Mouse (Mus musculus): ENCODE data around the gene Morn3. TPM values are rescaled to one million over a fixed set of nuclear protein-coding genes. Genes with fewer than 3 reads are reported as not detected.

Gene Morn3
- polyA plus RNA-seq, 1 experiment from 2014 or later: not detected

- WGBS (ENCODE audit: insufficient replicate concordance): 50% methylated on average over 5 of the region's 5 CpGs
- no peak for ATAC-seq
These were observed 55.3 kb downstream of the Morn3 start for GRCm38 (mm10) chr5:122991350-122992004.

GRCm38 (mm10) chr5:122990411-122991160, 56.2 kb downstream of the Morn3 start:
- peak; percentile 71 for TF ChIP-seq EP300 (IDR thresholded peaks at IDR 0.05; ENCODE audit: low read depth)
- no peak for TF ChIP-seq CTCF (IDR thresholded peaks at IDR 0.05; ENCODE audit: low read depth)
- H3K27me3 ChIP-seq (ENCODE audit: insufficient read depth, low read length): peaks cover 7% of the 10 kb centered on the region
- DNase-seq: no peak
- H3K4me1 ChIP-seq (ENCODE audit: insufficient read depth): peaks cover 40% of the 10 kb centered on the region
- H3K9ac ChIP-seq (replicated peaks): no peak overlapping the region
- no peak for ATAC-seq
- H3K4me2 ChIP-seq (ENCODE audit: low read depth, low read length): peak overlapping the region; percentile 97
- H3K36me3 ChIP-seq (replicated peaks; ENCODE audit: insufficient read depth, low read length): no peaks in the 10 kb centered on the region
- H3K27ac ChIP-seq (ENCODE audit: low read depth): no peak overlapping the region
- 28% methylated on average over 16 of the region's 16 CpGs for WGBS (ENCODE audit: insufficient replicate concordance)
- peak overlapping the region; percentile 76; the same call in 1 of the 2 replicates for H3K4me3 ChIP-seq (ENCODE audit: low read depth, low read length)
- no peaks in the 10 kb centered on the region for H3K9me3 ChIP-seq (ENCODE audit: low read length)

More at GRCm38 (mm10) chr5:122991350-122992004, 55.3 kb downstream of the Morn3 start:
- H3K4me1 ChIP-seq (ENCODE audit: insufficient read depth): peaks cover 40% of the 10 kb centered on the region
- H3K4me3 ChIP-seq (ENCODE audit: low read depth, low read length): no peak overlapping the region
- peaks cover 7% of the 10 kb centered on the region for H3K27me3 ChIP-seq (ENCODE audit: insufficient read depth, low read length)
- no peaks in the 10 kb centered on the region for H3K36me3 ChIP-seq (replicated peaks; ENCODE audit: insufficient read depth, low read length)
- no peak overlapping the region for H3K27ac ChIP-seq (ENCODE audit: low read depth)
- no peak for DNase-seq
- no peak overlapping the region for H3K4me2 ChIP-seq (ENCODE audit: low read depth, low read length)
- no peak overlapping the region for H3K9ac ChIP-seq (replicated peaks)
- H3K9me3 ChIP-seq (ENCODE audit: low read length): no peaks in the 10 kb centered on the region
- no peak for TF ChIP-seq CTCF (IDR thresholded peaks at IDR 0.05; ENCODE audit: low read depth)
- TF ChIP-seq EP300 (IDR thresholded peaks at IDR 0.05; ENCODE audit: low read depth): no peak

GRCm38 (mm10) chr5:122989551-122990330, 57.1 kb downstream of the Morn3 start, which contains the start of gene Kdm2b:
TSS of gene Kdm2b (minus strand) at chr5:122989823.
- Histone ChIP-seq H3K27ac (ENCODE audit: low read depth) (peak within 1 kb of the TSS; percentile 84), H3K4me1 (ENCODE audit: insufficient read depth) (peaks cover 40% of the 10 kb centered on the region)

GRCm38 (mm10) chr5:122989001-122989525, 57.8 kb downstream of the Morn3 start:
- peaks cover 38% of the 10 kb centered on the region for H3K4me1 ChIP-seq (ENCODE audit: insufficient read depth)
- H3K9me3 ChIP-seq (ENCODE audit: low read length): no peaks in the 10 kb centered on the region
- ATAC-seq (peak; percentile 66), DNase-seq (peak; percentile 76)
- TF ChIP-seq CTCF (IDR thresholded peaks at IDR 0.05; ENCODE audit: low read depth) (no peak), EP300 (IDR thresholded peaks at IDR 0.05; ENCODE audit: low read depth) (no peak)
- H3K4me3 ChIP-seq (ENCODE audit: low read depth, low read length): peak overlapping the region; percentile 76
- WGBS (ENCODE audit: insufficient replicate concordance): under 1% methylated on average over 36 of the region's 39 CpGs
- H3K36me3 ChIP-seq (replicated peaks; ENCODE audit: insufficient read depth, low read length): no peaks in the 10 kb centered on the region
- peak overlapping the region; percentile 97 for H3K4me2 ChIP-seq (ENCODE audit: low read depth, low read length)
- H3K9ac ChIP-seq (replicated peaks): peak overlapping the region; percentile 76
- peak overlapping the region; percentile 84 for H3K27ac ChIP-seq (ENCODE audit: low read depth)
- peaks cover 7% of the 10 kb centered on the region for H3K27me3 ChIP-seq (ENCODE audit: insufficient read depth, low read length)

More at GRCm38 (mm10) chr5:122989551-122990330, 57.1 kb downstream of the Morn3 start, which contains the start of gene Kdm2b:
- H3K27me3 ChIP-seq (ENCODE audit: insufficient read depth, low read length): peaks cover 7% of the 10 kb centered on the region
- TF ChIP-seq CTCF (IDR thresholded peaks at IDR 0.05; ENCODE audit: low read depth) (no peak), EP300 (IDR thresholded peaks at IDR 0.05; ENCODE audit: low read depth) (no peak)
- no peak for DNase-seq
- peak within 1 kb of the TSS; percentile 76 for H3K4me3 ChIP-seq (ENCODE audit: low read depth, low read length)
- no peaks in the 10 kb centered on the region for H3K36me3 ChIP-seq (replicated peaks; ENCODE audit: insufficient read depth, low read length)
- ATAC-seq: peak; percentile 7; the same call in 1 of the 2 replicates
- no peaks in the 10 kb centered on the region for H3K9me3 ChIP-seq (ENCODE audit: low read length)
- 8% methylated on average over 15 of the region's 15 CpGs for WGBS (ENCODE audit: insufficient replicate concordance)
- H3K9ac ChIP-seq (replicated peaks): peak within 1 kb of the TSS; percentile 76
- H3K4me2 ChIP-seq (ENCODE audit: low read depth, low read length): peak within 1 kb of the TSS; percentile 97

GRCm38 (mm10) chr5:122988021-122988751, 58.6 kb downstream of the Morn3 start:
- Histone ChIP-seq H3K9ac (replicated peaks) (peak overlapping the region; percentile 76), H3K27me3 (ENCODE audit: insufficient read depth, low read length) (peaks cover 7% of the 10 kb centered on the region), H3K4me2 (ENCODE audit: low read depth, low read length) (peak overlapping the region; percentile 97), H3K27ac (ENCODE audit: low read depth) (peak overlapping the region; percentile 84), H3K36me3 (replicated peaks; ENCODE audit: insufficient read depth, low read length) (no peaks in the 10 kb centered on the region), H3K4me1 (ENCODE audit: insufficient read depth) (peaks cover 37% of the 10 kb centered on the region), H3K4me3 (ENCODE audit: low read depth, low read length) (peak overlapping the region; percentile 76), H3K9me3 (ENCODE audit: low read length) (no peaks in the 10 kb centered on the region)
- ATAC-seq (peak; percentile 30; the same call in 1 of the 2 replicates), DNase-seq (peak; percentile 57)
- 1% methylated on average over 33 of the region's 41 CpGs for WGBS (ENCODE audit: insufficient replicate concordance)
- TF ChIP-seq CTCF (IDR thresholded peaks at IDR 0.05; ENCODE audit: low read depth) (no peak), EP300 (IDR thresholded peaks at IDR 0.05; ENCODE audit: low read depth) (no peak)
